Comparison of ENCODE assay signal across 8 mouse cellular contexts in genomic region chr8:121829777-121830362, GRCm38 (mm10). TPM values are rescaled to one million over a fixed set of nuclear protein-coding genes. Genes with fewer than 3 reads are reported as not detected.
A peak's percentile ranks its signal among the peaks of the same experiment; 100 is the strongest.
DNase-seq lines count a peak whose midpoint lies in the region; ATAC-seq and TF ChIP-seq lines count a peak whose summit lies in the region.

No protein-coding gene starts in this region.

- H3K4me2 ChIP-seq in heart, embryonic 15.5 days = peak overlapping the region; percentile 86
- peak overlapping the region; percentile 90 for H3K4me2 ChIP-seq in liver, embryonic 15.5 days
- peak overlapping the region; percentile 97 for H3K4me2 ChIP-seq in stomach, embryonic 14.5 days (replicated peaks; ENCODE audit: low read depth, low read length)

- TF ChIP-seq CTCF in liver, adult 2 months (IDR thresholded peaks at IDR 0.05; ENCODE audit: low read depth, low read length) = no peak

- no peaks in the 10 kb centered on the region for H3K27me3 ChIP-seq in liver, adult 2 months (ENCODE audit: control insufficient read depth, insufficient read depth, low read length)
- H3K27me3 ChIP-seq in heart, embryonic 15.5 days = no peaks in the 10 kb centered on the region
- no peaks in the 10 kb centered on the region for H3K27me3 ChIP-seq in liver, embryonic 15.5 days
- no peaks in the 10 kb centered on the region for H3K27me3 ChIP-seq in stomach, embryonic 14.5 days (ENCODE audit: control insufficient read depth, insufficient read depth, low read length)

- H3K4me3 ChIP-seq in liver, adult 2 months (ENCODE audit: insufficient read depth, low read depth, low read length) = peak overlapping the region; percentile 74
- peak overlapping the region; percentile 79 for H3K4me3 ChIP-seq in brown adipose tissue, adult 24 weeks (ENCODE audit: insufficient read depth, low read depth, low read length)
- H3K4me3 ChIP-seq in heart, embryonic 15.5 days = peak overlapping the region; percentile 77
- peak overlapping the region; percentile 89 for H3K4me3 ChIP-seq in liver, embryonic 15.5 days (replicated peaks)
- peak overlapping the region; percentile 86 for H3K4me3 ChIP-seq in stomach, embryonic 14.5 days (ENCODE audit: low read depth, low read length)

- no peak for TF ChIP-seq POLR2A in liver, adult 2 months (IDR thresholded peaks at IDR 0.05; ENCODE audit: extremely low read depth, insufficient read depth, low read length)

- 16% methylated on average over 18 of the region's 18 CpGs for WGBS in liver, adult 2 months
- 17% methylated on average over 18 of the region's 18 CpGs for WGBS in heart, embryonic 15.5 days
- WGBS in liver, embryonic 15.5 days (ENCODE audit: insufficient replicate concordance) = 21% methylated on average over 18 of the region's 18 CpGs
- WGBS in stomach, embryonic 14.5 days = 19% methylated on average over 18 of the region's 18 CpGs

- no peak overlapping the region for H3K27ac ChIP-seq in liver, adult 2 months (replicated peaks; ENCODE audit: insufficient read depth, low read depth, low read length)
- 0 out of 2 replicates have a peak overlapping the region, but pooled peaks have one; percentile 54 for H3K27ac ChIP-seq in brown adipose tissue, adult 24 weeks (replicated peaks; ENCODE audit: low read depth, low read length)
- H3K27ac ChIP-seq in heart, embryonic 15.5 days = peak overlapping the region; percentile 33
- H3K27ac ChIP-seq in liver, embryonic 15.5 days (replicated peaks) = no peak overlapping the region
- no peak overlapping the region for H3K27ac ChIP-seq in stomach, embryonic 14.5 days (ENCODE audit: low read length)

- peak; percentile 66 for ATAC-seq in heart, embryonic 15.5 days (replicated peaks; ENCODE audit: insufficient number of reproducible peaks, insufficient read depth, low FRiP score, low read depth)
- ATAC-seq in liver, embryonic 15.5 days (ENCODE audit: insufficient read depth) = peak; percentile 56
- ATAC-seq in stomach, embryonic 14.5 days (ENCODE audit: insufficient number of reproducible peaks, insufficient read depth, low FRiP score, low read depth) = peak; percentile 71; the same call in 1 of the 2 replicates

- no peaks in the 10 kb centered on the region for H3K9me3 ChIP-seq in heart, embryonic 15.5 days (replicated peaks)
- H3K9me3 ChIP-seq in liver, embryonic 15.5 days (replicated peaks) = no peaks in the 10 kb centered on the region
- H3K9me3 ChIP-seq in stomach, embryonic 14.5 days (ENCODE audit: control insufficient read depth, low read depth, low read length) = no peaks in the 10 kb centered on the region

- peak overlapping the region; percentile 57 for H3K9ac ChIP-seq in liver, adult 2 months (ENCODE audit: low read depth, low read length)
- H3K9ac ChIP-seq in heart, embryonic 15.5 days = peak overlapping the region; percentile 72
- H3K9ac ChIP-seq in liver, embryonic 15.5 days = peak overlapping the region; percentile 72
- peak overlapping the region; percentile 82; the same call in 1 of the 2 replicates for H3K9ac ChIP-seq in stomach, embryonic 14.5 days (replicated peaks; ENCODE audit: low read depth, low read length)

- peaks cover 18% of the 10 kb centered on the region; the same call in 1 of the 2 replicates for H3K79me2 ChIP-seq in liver, adult 2 months (ENCODE audit: control insufficient read depth, insufficient read depth, low read length)

- DNase-seq in liver, adult 2 months (ENCODE audit: extremely low read depth, low read depth, low spot score) = no peak
- DNase-seq in liver = no peak
- no peak for DNase-seq in gastrocnemius, adult 18-20 months (ENCODE audit: low spot score)
- no peak for DNase-seq in adrenal gland, adult 2 months

- H3K36me3 ChIP-seq in liver, adult 2 months (ENCODE audit: control insufficient read depth, insufficient read depth, low read length) = no peaks in the 10 kb centered on the region
- H3K36me3 ChIP-seq in heart, embryonic 15.5 days = no peaks in the 10 kb centered on the region
- no peaks in the 10 kb centered on the region for H3K36me3 ChIP-seq in liver, embryonic 15.5 days (replicated peaks)
- no peaks in the 10 kb centered on the region for H3K36me3 ChIP-seq in stomach, embryonic 14.5 days (ENCODE audit: control insufficient read depth, insufficient read depth, low read length)

- H3K4me1 ChIP-seq in liver, adult 2 months (ENCODE audit: control insufficient read depth, insufficient read depth, low read length) = peaks cover 5% of the 10 kb centered on the region
- H3K4me1 ChIP-seq in brown adipose tissue, adult 24 weeks (ENCODE audit: control insufficient read depth, insufficient read depth, insufficient read length, low read length) = peaks cover 5% of the 10 kb centered on the region
- H3K4me1 ChIP-seq in heart, embryonic 15.5 days (replicated peaks) = peaks cover 18% of the 10 kb centered on the region
- peaks cover 26% of the 10 kb centered on the region for H3K4me1 ChIP-seq in liver, embryonic 15.5 days (replicated peaks)
- peaks cover 6% of the 10 kb centered on the region; the same call in 1 of the 2 replicates for H3K4me1 ChIP-seq in stomach, embryonic 14.5 days (ENCODE audit: control insufficient read depth, insufficient read depth, low read length)

RNA-seq across cellular contexts. Expression of gene Klhdc4, which starts 0.5 kb away (rescaled TPM):
- total RNA-seq in liver, adult 2 months (2014; rRNA removed) = 14.3 and 14.8 TPM in 2 replicates
- 6.8 and 11.9 TPM in 2 replicates for polyA plus RNA-seq in liver, adult 2 months (2012; rRNA removed)
- 10.5 and 11.4 TPM in 2 replicates for polyA plus RNA-seq in brown adipose tissue, adult 24 weeks (2012; ENCODE audit: insufficient read depth, insufficient read length, missing spikeins)
- polyA plus RNA-seq in heart, embryonic 15.5 days (2015; fragmentation: Nextera tagmentation; extraction: Ambion mirVana) = 18.7 and 27.6 TPM in 2 replicates
- 16.8 and 19.9 TPM in 2 replicates for polyA plus RNA-seq in liver, embryonic 15.5 days (2015; fragmentation: Nextera tagmentation; extraction: Ambion mirVana)
- 35.8 and 38.5 TPM in 2 replicates for polyA plus RNA-seq in stomach, embryonic 14.5 days (2014; fragmentation: Nextera tagmentation; extraction: Ambion mirVana)
- total RNA-seq in gastrocnemius, adult 18-20 months (2021) = 10 to 100 TPM in 1 of 2 experiments, 1 to 10 TPM in 1; 9.4 to 10.7 TPM
- 10 to 100 TPM; 17.2 to 25.6 TPM for total RNA-seq in adrenal gland, adult 2 months (2021)
- polyA plus RNA-seq in adrenal gland, adult 2 months (2012; rRNA removed) = 12.2 and 14.9 TPM in 2 replicates

Comparison
In these comparisons a context has a peak if more than half of its experiments do, and no peak if none do; other contexts are left out.
1. H3K27ac ChIP-seq: peak in brown adipose tissue, adult 24 weeks (single experiment) and heart, embryonic 15.5 days (single experiment); none in liver, adult 2 months (single experiment), liver, embryonic 15.5 days (single experiment) and stomach, embryonic 14.5 days (single experiment).
2. Peak in every context shown above with its lines, with median percentiles within 50 percentile points of each other: H3K4me3 ChIP-seq, H3K9ac ChIP-seq, ATAC-seq and H3K4me2 ChIP-seq.